Mouse (Mus musculus) G1E-ER4 (cell line): ENCODE measurements at regions not wholly inside any gene's neighbourhood (a gene's known extent, or its start where the extent isn't known, plus 50 kb on each side); places are given as distances from the start of the nearest gene placed in this dataset.

Source experiments
- GATA1 ChIP-seq: IDR thresholded peaks from one replicate; pipeline ENCODE4 v1.8.0; 2012; ENCODE audit warnings: low read length, inconsistent platforms

GRCm38 (mm10) chr1:94341237-94341636 is 288.9 kb upstream of the Pdcd1 start:
- TF ChIP-seq GATA1: no peak

GRCm38 (mm10) chr1:94318029-94318428 is 265.7 kb upstream of the Pdcd1 start:
- no peak for TF ChIP-seq GATA1

- TF ChIP-seq GATA1: no peak
These were observed 246.0 kb upstream of the Pdcd1 start for GRCm38 (mm10) chr1:94298395-94298794.

- TF ChIP-seq GATA1: no peak
These were observed 220.2 kb upstream of the Pdcd1 start for GRCm38 (mm10) chr1:94272569-94272968.

GRCm38 (mm10) chr1:94263313-94263712 is 211.0 kb upstream of the Pdcd1 start:
- no peak for TF ChIP-seq GATA1

- no peak for TF ChIP-seq GATA1
These were observed 183.1 kb upstream of the Pdcd1 start for GRCm38 (mm10) chr1:94235426-94235825.

GRCm38 (mm10) chr1:94221006-94221405 is 168.7 kb upstream of the Pdcd1 start:
- TF ChIP-seq GATA1: no peak

GRCm38 (mm10) chr1:94217407-94217806 is 165.1 kb upstream of the Pdcd1 start:
- no peak for TF ChIP-seq GATA1

- no peak for TF ChIP-seq GATA1
These were observed 156.6 kb upstream of the Pdcd1 start for GRCm38 (mm10) chr1:94208929-94209328.

- no peak for TF ChIP-seq GATA1
These were observed 155.5 kb upstream of the Pdcd1 start for GRCm38 (mm10) chr1:94207859-94208258.

GRCm38 (mm10) chr1:94203281-94203680 is 150.9 kb upstream of the Pdcd1 start:
- no peak for TF ChIP-seq GATA1

GRCm38 (mm10) chr1:94183876-94184275 is 131.5 kb upstream of the Pdcd1 start:
- TF ChIP-seq GATA1: no peak

- TF ChIP-seq GATA1: no peak
These were observed 97.6 kb upstream of the Pdcd1 start for GRCm38 (mm10) chr1:94149958-94150357.

GRCm38 (mm10) chr1:94147015-94147414 is 94.7 kb upstream of the Pdcd1 start:
- no peak for TF ChIP-seq GATA1

- no peak for TF ChIP-seq GATA1
These were observed 88.2 kb upstream of the Pdcd1 start for GRCm38 (mm10) chr1:94140518-94140917.

GRCm38 (mm10) chr1:94139445-94140062 is 87.2 kb upstream of the Pdcd1 start:
- TF ChIP-seq GATA1: no peak

- no peak for TF ChIP-seq GATA1
These were observed 84.4 kb upstream of the Pdcd1 start for GRCm38 (mm10) chr1:94136731-94137130.
